Mouse (Mus musculus) heart, adult 11 months (tissue): Measurements from ENCODE around the gene Psmc6.

ENCODE experiments used
- DNase-seq: peaks from one replicate; pipeline ENCODE4 v3.0.0; 2022

Gene Psmc6

GRCm38 (mm10) chr14:45329589-45330181 is at the start of gene Psmc6:
Gene Psmc6 (plus strand): TSS chr14:45329788.
- peak; percentile 99 for DNase-seq

- DNase-seq: no peak
Observed at GRCm38 (mm10) chr14:45282066-45282465, 47.5 kb upstream of the Psmc6 start.

- peak; percentile 88 for DNase-seq
Observed at GRCm38 (mm10) chr14:45291608-45292007, 38.0 kb upstream of the Psmc6 start.

- DNase-seq: peak; percentile 13
Observed at GRCm38 (mm10) chr14:45303939-45304338, 25.6 kb upstream of the Psmc6 start.

GRCm38 (mm10) chr14:45304389-45304788 is 25.2 kb upstream of the Psmc6 start:
- DNase-seq: no peak

- peak; percentile 63 for DNase-seq
Observed at GRCm38 (mm10) chr14:45305852-45306251, 23.7 kb upstream of the Psmc6 start.

- peak; percentile 87 for DNase-seq
Observed at GRCm38 (mm10) chr14:45307630-45308328, 21.8 kb upstream of the Psmc6 start.

GRCm38 (mm10) chr14:45309646-45310045 is 19.9 kb upstream of the Psmc6 start:
- peak; percentile 89 for DNase-seq

GRCm38 (mm10) chr14:45310101-45310500 is 19.5 kb upstream of the Psmc6 start:
- DNase-seq: peak; percentile 91

- no peak for DNase-seq
Observed at GRCm38 (mm10) chr14:45316927-45317326, 12.7 kb upstream of the Psmc6 start.

GRCm38 (mm10) chr14:45317921-45318411 is 11.6 kb upstream of the Psmc6 start:
- DNase-seq: no peak

- peak; percentile 99 for DNase-seq
Observed at GRCm38 (mm10) chr14:45318426-45319236, 11.0 kb upstream of the Psmc6 start, which contains the start of gene Ero1l. Gene Ero1l (minus strand): TSS chr14:45318771.

GRCm38 (mm10) chr14:45319237-45319610 is 10.4 kb upstream of the Psmc6 start:
- no peak for DNase-seq

- peak; percentile 64 for DNase-seq
Observed at GRCm38 (mm10) chr14:45320111-45320510, 9.5 kb upstream of the Psmc6 start.

- peak; percentile 4 for DNase-seq
Observed at GRCm38 (mm10) chr14:45321067-45321466, 8.5 kb upstream of the Psmc6 start.

GRCm38 (mm10) chr14:45321622-45322021 is 8.0 kb upstream of the Psmc6 start:
- DNase-seq: peak; percentile 19

- peak; percentile 24 for DNase-seq
Observed at GRCm38 (mm10) chr14:45322450-45322849, 7.1 kb upstream of the Psmc6 start.

- DNase-seq: peak; percentile 82
Observed at GRCm38 (mm10) chr14:45323320-45323719, 6.3 kb upstream of the Psmc6 start.

GRCm38 (mm10) chr14:45325471-45325870 is 4.1 kb upstream of the Psmc6 start:
- peak; percentile 83 for DNase-seq

- peak; percentile 55 for DNase-seq
Observed at GRCm38 (mm10) chr14:45328072-45328713, 1.4 kb upstream of the Psmc6 start.

GRCm38 (mm10) chr14:45329018-45329588 is 485 bp upstream of the Psmc6 start:
- DNase-seq: no peak
